Mouse (Mus musculus): ENCODE results near the gene Cdca3.
"Not testable (repeated sequence)": the region's sequence is repeated elsewhere in the genome, so short reads cannot be mapped to it uniquely, and the experiment has no call there.

Cdca3 gene

GRCm38 (mm10) chr6:124809052-124809774 lies 20.1 kb upstream of the Cdca3 start:
- DNase-seq (ENCODE audit: low read depth, low spot score) = peak; percentile 71

DNA sequence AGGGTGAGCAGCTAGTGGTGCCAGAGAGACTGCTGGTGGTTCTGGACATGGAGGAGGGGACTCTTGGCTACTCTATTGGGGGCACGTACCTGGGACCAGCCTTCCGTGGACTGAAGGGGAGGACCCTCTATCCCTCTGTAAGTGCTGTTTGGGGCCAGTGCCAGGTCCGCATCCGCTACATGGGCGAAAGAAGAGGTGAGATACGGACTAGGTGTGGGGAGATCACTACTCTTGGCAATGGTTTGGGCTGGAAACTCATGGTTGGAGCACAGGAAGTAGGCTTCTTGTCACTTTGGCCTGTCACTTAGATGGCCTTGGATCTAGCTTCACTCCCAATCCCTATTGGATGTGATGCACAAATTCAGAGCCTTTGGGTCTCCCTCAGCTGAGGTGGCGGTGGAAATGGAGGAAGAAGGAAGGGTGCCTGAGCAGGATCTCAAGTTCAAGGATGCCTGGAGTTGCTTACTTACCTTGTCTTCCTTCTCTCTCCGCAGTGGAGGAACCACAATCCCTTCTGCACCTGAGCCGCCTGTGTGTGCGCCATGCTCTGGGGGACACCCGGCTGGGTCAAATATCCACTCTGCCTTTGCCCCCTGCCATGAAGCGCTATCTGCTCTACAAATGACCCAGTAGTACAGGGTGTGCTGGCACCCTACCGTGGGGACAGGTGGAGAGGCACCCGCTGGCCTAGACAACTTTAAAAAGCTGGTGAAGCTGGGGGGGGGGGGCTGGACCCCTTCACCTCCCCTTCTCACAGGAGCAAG lies 19.4 kb upstream of the Cdca3 start:
- DNase-seq (ENCODE audit: low read depth, low spot score) = no peak

- DNase-seq (ENCODE audit: low read depth, low spot score) = not testable (repeated sequence)
These were observed 18.6 kb upstream of the Cdca3 start for GRCm38 (mm10) chr6:124810566-124811402.

GRCm38 (mm10) chr6:124811403-124811665 lies 18.0 kb upstream of the Cdca3 start:
- no peak for DNase-seq (ENCODE audit: low read depth, low spot score)

DNA sequence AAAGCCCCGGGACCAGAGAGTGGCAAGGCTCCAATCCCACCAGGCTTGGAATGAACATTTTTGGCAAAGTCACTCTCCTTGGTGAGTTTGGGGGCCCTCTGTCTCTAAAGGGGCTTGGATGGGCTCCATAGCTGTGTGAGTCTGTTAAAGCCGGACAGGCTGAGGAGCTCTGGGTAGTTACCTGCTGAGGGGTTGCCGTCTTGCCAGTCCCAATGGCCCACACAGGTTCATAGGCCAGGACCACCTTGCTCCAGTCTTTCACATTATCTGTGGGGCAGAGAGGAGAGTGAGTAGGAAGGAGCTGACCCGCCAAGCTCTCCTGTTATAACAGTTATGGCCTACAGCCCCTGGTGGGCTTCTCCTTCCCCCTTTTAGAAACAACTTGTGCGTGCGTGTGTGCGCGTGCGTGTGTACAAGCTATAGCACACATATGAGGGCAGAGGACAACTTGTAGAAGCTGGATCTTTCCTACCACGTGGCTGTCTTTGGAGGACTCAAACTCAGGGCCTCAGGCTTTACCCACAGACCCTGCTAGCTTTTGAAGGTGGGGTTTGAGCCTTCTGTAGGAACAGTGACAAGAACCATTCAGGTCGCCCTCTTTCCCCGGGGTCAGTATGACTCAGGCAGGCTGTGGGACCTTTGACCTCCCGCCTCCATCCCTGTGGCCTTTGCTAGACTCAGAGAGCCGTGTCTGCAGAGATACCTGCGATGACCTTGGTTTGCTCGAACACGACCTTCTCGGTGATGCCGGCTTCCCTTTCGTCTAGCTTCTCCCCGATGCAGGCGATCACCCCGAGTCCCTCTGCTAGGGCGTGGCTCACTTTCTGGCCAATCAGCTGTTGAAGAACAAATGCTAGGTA lies 17.4 kb upstream of the Cdca3 start:
- no peak for DNase-seq (ENCODE audit: low read depth, low spot score)

GRCm38 (mm10) chr6:124812848-124813247 lies 16.5 kb upstream of the Cdca3 start:
- DNase-seq (ENCODE audit: low read depth, low spot score) = no peak

DNA sequence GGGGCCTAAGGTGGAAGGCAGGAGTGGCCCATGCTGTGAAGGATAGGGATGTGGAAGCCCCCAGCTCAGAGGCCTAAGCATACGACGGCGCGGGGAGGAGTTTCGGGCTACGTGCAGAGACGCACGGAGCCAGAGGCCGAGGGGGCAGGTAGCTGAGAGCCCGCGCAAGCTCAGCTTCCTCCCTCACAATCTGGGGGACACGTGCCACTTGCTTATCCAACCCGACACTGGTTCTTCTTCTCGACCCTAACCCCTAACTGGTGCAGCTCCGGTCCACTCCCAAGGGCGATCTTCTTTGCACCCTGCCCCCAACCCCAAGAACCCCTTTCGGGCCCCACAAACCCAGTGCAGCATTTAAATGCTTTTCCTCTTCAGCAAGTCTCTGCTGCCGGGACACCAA lies 15.9 kb upstream of the Cdca3 start:
- peak; percentile 44 for DNase-seq (ENCODE audit: low read depth, low spot score)

DNA sequence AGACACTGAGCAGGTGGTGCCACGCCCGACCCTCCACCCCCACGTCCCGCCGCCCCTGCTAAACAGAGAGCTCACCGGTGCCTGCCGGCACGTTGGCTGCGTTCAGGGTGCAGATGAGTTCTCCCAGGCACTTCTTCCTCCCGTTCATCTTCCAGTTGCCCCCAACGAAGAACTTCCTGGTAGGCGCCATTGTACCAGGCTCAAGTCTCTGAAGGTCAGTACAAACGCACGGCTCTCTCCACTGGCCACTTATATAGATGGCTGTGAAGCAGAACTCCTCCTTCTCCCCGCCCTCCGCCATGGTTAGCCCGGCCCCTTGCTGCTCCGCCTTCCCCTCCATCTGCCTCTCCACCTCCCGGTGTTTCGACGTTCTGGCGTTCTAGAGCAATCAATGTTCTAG lies 15.4 kb upstream of the Cdca3 start, which contains the start of gene Tpi1:
Gene Tpi1, minus strand, starts transcription at position 364 of the 400 bp plus-strand sequence.
- peak; percentile 84 for DNase-seq (ENCODE audit: low read depth, low spot score)

GRCm38 (mm10) chr6:124814448-124814847 lies 14.9 kb upstream of the Cdca3 start:
- DNase-seq (ENCODE audit: low read depth, low spot score) = no peak

DNA sequence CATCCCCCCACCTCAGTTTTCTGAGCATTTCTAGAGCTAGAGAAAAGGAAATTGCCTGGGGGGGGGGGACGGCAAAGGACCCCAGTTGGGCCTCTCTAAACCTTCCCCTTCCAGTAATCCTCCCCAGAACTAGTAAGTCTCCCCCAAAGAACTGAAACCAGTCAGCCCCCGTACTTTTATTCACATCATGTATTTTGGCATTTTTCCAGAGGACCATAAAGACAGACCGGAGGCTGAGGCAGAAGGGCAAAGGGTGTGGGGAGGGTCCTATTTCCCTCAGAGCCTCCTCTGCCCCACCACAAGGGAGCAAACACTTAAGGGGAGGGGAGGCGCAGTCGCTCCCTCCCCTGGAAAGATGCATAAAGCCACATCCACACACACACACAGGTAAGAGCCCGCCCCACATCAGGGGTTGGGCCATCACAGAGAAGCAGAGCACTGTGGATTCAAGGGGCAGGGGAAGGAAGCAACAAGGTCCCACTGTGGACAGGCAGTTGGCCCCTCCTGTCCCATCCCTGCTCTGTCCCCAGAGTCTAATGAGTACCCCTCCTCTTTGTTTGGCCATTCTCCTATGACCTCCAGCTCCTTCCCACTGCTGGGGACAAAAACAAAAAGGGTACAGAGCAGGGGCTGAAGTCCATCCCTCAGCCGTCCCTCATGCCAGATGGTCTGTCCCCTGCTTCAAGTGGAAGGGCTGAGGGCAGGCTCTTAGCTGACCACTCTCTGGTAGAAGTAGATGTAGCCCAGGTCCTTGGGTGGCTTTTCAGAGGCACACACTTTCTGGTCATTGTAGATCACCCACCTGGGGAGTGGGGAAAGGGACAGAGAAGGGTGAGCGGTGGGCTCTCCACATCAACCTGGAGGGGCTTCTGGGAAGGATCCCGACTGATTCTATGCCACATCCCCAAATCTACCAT lies 14.2 kb upstream of the Cdca3 start:
- DNase-seq (ENCODE audit: low read depth, low spot score) = no peak

DNA sequence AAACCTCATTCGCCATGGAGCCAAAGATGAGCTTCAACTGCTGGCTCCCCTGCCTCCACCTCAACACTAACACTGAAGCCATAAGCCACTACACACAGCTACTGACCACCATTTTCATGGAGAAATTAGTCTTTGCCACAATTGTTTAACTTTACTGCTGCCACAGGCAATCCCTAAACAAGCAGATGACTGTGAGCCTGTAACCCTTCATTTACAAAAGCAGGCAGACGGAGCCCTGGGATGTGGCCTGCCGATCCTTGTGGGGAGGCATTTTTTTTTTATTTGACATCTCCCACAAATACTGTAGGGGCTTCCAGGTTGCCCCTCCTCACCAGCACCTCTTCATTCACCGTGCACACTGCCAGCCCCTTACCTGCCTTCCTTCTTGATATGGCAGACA lies 12.7 kb upstream of the Cdca3 start:
- DNase-seq (ENCODE audit: low read depth, low spot score) = no peak

DNA sequence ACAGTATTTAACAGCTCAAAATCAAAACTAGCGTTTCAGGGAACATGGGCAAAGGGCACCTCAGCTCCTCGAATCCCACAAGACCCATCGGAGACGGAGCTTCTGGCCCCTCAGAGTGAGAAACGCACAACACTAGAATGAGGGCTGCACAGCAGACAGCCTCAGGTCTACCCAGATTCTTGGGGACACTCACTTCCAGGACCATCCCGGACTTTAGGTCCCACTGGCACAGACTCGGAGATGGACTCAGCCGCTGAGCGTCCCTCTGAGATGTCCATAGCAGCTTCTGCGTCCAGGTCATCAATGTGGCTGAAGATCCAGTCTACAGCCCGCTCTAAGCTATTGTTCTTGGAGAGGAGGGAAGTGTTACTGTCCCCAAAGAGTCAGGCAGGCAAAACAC lies 12.2 kb upstream of the Cdca3 start:
- DNase-seq (ENCODE audit: low read depth, low spot score) = no peak

GRCm38 (mm10) chr6:124817563-124817962 lies 11.8 kb upstream of the Cdca3 start:
- no peak for DNase-seq (ENCODE audit: low read depth, low spot score)

DNA sequence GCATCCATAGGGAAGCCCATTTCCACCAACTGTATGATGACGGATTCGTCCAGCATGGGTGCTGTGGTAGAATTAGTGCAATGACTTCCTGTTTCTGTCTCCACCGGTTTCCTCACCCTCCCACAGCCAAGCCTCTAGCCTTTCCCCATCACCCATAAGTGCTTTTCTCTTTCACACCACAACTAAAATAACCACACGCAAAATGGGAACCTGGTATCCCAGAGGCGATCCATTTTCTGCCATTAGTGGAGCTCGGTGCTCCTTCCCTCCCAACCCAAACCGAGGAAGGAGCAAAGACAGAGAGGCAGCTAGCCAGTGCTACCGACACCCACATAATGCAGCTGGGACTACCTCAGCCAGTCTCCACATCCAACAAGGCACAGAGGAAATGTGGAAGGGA lies 11.4 kb upstream of the Cdca3 start:
- DNase-seq (ENCODE audit: low read depth, low spot score) = no peak

GRCm38 (mm10) chr6:124820891-124821290 lies 8.5 kb upstream of the Cdca3 start:
- no peak for DNase-seq (ENCODE audit: low read depth, low spot score)

DNA sequence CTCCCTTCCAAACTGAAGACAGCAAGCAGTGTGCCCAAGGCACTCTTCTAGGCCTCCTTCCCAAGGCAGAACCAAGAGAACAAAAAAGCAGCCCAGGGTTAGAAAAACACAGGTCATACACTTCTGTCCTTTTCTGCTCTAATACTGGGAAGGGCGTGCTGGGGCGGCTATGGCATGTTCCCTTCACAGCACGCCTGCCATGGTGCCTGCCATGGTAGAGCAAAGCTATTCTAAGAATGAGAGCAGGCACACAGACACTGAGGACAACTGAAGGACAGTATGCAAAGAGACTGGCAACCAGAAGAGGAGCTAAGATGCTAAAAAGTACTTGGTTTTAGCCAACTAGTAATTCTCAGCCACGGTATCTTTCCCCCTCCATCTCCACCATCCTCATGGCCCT lies 7.3 kb upstream of the Cdca3 start:
- no peak for DNase-seq (ENCODE audit: low read depth, low spot score)

DNA sequence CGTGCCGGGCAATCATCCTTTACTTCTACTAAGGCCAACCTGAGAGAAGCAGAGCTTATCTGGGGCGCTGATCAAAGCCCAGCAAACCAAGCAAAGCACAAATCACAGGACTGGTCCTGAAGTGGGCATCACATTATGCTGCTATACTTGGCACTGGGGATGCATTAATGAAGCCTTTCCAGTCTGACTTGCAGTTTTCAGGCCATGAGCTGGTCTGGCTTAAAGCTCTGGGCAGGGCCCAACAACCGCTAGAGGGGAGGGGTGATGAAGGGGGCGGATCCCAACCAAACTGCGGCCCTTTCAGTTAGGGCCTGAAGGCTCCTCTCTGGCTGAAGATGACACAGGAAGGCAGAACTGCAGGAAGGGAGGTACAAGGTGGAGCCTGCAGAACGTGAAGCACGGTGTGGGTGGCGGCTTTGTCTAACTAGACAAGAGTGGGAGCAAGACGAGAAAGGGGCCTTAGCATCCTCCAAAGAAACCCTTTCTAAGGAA lies 1.2 kb upstream of the Cdca3 start:
- no peak for DNase-seq (ENCODE audit: low read depth, low spot score)

DNA sequence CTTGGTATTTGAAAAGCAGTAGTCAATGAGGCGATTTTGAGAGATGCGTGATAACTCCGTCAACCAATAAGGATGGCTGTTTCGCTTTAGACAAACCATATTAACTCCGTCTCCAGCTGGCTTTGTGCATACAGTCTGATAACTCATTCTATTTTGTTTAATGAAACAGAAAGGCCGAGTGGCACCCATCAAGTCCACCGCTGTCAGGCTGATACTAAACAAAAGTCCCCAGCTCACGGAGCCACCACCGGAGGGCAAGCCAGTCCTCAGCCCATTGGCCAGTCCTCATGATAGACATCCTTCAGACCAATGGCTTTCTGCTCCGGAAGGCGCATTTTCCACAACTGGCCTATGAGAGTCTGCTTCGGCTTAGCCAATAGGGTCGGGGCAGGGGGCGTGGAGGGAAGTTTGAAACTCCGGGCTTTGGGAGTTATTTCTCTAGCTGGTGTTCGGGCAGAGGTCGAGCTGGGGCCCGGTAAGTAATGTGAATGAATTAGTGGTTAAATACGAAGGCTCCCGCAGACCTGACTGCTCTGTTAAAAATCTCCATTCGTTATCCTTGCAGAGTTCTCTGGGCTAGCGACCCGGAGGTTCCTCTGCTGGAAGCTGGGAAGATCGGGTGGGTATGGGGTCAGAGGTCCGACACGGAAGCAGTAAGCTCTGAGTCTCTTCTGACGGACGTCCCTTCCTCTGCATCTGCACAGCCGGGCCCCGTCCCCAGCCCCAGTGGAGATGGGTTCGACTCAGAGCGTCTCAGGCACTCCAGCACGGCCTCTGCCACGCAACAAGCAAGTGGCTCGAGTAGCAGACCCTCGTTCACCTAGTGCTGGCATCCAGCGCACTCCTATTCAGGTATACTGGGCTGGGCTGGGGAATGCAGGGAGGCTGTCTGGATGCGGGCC lies 703 bp downstream of the Cdca3 start:
- DNase-seq (ENCODE audit: low read depth, low spot score) = peak; percentile 87

DNA sequence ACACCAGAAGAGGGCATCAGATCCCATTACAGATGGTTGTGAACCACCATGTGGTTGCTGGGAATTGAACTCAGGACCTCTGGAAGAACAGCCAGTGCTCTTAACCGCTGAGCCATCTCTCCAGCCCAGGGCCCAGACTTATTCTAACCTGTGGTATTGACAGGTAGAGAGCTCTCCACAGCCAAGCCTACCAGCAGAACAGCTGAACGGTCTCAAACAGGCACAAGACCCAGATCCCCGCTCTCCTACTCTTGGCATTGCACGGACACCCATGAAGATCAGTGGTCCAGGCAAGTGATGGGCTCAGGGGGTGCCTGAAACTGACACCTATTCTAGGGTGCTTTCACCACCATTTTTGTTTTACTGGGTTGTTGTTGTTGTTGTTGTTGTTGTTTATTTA lies 1.9 kb downstream of the Cdca3 start:
- DNase-seq (ENCODE audit: low read depth, low spot score) = not testable (repeated sequence)

All from retina, postnatal 7 days (tissue).